Mouse (Mus musculus) cortical plate, adult 2 months (tissue): ENCODE results near the gene Wdr60. TPM values are rescaled to one million over a fixed set of nuclear protein-coding genes. Genes with fewer than 3 reads are reported as not detected.

Source experiments
- H3K27ac ChIP-seq: fragments of 200-500 bp; 2 replicates; pipeline ENCODE4 v1.5.1; 2012; ENCODE audit warnings: low read length, control low read depth, inconsistent platforms; ENCODE audit not compliant: insufficient read depth
- H3K4me1 ChIP-seq: fragments of 200-500 bp; 2 replicates; pipeline ENCODE4 v1.6.1; 2011; ENCODE audit warnings: low read length; ENCODE audit not compliant: control insufficient read depth, insufficient read depth
- H3K4me3 ChIP-seq: fragments of 200-500 bp; 2 replicates; pipeline ENCODE4 v1.5.1; 2011; ENCODE audit warnings: mild to moderate bottlenecking, low read length, control low read depth; ENCODE audit not compliant: insufficient read depth
- CTCF ChIP-seq: fragments of 200-500 bp; IDR thresholded peaks from 2 replicates; pipeline ENCODE4 v1.5.1; 2011; ENCODE audit warnings: mild to moderate bottlenecking, control low read depth, low read length; ENCODE audit not compliant: insufficient read depth; ENCODE audit errors: extremely low read depth
- POLR2A ChIP-seq: fragments of 200-500 bp; IDR thresholded peaks from 2 replicates; pipeline ENCODE4 v1.6.1; 2011; ENCODE audit warnings: mild to moderate bottlenecking, low read length, control low read depth; ENCODE audit not compliant: insufficient read depth; ENCODE audit errors: extremely low read depth
- polyA plus RNA-seq: library from polyadenylated mRNA; depleted of rRNA; stranded (reverse); fragments of >200 nt; gene quantifications from 2 replicates; pipeline ENCODE4 v1.2.3, GENCODE M21; 2012

The Wdr60 gene
- polyA plus RNA-seq, 1 experiment, result 18.5 TPM

DNA sequence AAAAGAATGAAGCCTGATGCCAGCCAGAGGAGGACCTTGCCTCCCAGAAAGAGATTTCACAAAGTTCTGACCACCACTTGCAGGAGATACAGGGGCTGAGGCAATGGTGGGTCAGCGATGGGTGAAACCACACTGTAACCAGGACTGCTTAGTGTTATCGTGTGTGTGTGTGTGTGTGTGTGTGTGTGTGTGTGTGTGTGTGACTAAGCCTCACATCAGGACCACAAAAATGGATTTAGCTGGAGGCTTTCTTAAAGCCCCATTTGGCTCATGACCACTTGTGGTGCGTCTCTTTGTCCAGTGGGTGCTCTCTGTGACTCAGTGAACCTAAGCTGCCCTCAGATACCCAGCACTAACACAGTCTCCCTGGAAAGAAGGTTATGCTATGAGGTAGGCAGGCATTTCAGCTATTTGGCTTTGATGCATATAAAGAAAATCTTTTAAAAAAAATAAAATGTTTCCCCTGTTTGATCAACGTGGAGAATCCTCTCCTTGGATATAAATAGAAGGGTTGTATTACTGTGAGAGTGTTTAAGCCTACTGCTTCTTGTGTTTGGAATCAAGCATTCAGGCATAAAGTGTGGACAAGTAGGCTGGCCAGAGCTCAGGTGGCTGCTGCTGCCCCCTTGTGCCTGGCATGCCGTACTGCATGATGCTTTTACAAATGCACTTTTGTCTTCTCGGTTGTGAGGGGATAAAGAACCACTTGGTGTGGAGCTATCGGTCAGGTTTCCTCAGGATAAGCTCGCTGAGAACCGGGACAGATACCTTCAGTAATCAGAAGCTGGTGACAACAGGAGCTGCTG, 60.4 kb downstream of the Wdr60 start:
- H3K4me3 ChIP-seq, result no peak overlapping the region
- no peak overlapping the region for H3K27ac ChIP-seq
- TF ChIP-seq POLR2A, result no peak
- TF ChIP-seq CTCF, result peak; percentile 95
- H3K4me1 ChIP-seq, result no peaks in the 10 kb centered on the region

DNA sequence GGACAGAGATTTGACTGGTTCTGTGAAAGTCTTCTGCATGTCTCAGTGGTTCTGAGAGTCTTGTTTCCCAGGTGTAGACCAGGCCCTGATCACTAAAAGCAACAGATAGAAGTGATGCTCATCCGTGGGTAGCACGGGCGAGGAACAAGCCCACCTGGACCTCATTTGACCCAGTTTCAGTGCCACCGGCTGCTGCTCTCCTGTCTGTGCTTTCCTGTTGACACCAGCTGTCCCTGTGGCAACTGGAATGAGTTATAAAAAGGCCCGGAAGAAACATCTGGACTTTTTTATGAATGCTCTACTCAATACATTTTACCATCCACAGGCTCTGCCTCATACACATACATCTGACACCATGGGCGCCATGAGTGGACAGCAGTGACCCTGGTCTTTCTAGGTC, 64.0 kb downstream of the Wdr60 start:
- no peak for TF ChIP-seq CTCF
- no peak for TF ChIP-seq POLR2A
- Histone ChIP-seq H3K4me3 (no peak overlapping the region), H3K27ac (no peak overlapping the region), H3K4me1 (no peaks in the 10 kb centered on the region)

DNA sequence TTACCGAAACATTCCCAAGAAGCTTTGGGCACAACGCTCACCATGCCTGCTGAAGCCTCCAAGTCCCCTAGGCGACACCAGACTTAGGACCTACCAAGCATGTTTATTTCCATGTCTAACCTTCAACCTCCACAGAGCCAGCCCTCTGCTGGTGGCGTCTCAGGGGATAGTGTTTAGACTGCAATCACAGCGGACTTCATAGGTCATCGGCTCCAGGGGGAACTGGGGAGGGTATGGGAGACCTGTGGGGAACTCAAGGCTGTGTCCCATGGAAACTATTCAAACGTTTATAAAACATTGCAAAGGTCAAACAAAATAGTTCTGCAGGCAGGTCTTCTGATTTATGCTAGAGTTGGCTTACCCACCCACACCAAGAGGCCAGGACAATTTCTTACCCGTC, 66.6 kb downstream of the Wdr60 start:
- Histone ChIP-seq H3K4me1 (no peaks in the 10 kb centered on the region), H3K4me3 (no peak overlapping the region), H3K27ac (no peak overlapping the region)
- no peak for TF ChIP-seq CTCF
- TF ChIP-seq POLR2A, result no peak

DNA sequence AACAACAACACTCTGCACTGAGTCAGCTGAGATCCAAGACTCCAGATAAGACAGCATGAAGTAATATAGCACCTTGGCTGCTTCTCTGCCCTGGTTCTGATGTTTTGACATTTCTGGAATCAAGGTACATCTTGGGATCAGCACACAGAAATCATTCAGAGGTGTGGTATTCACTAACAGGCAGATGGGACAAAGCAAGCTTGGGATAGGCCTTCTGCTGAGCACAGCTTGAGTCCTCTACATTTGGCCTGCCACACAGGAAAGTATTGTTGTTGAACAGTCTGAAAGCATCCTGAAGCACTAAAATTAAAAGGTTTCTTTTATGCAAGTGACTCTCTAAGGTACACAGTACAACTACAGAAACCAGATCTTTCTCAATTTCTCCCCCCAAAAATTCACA, 68.2 kb downstream of the Wdr60 start:
- Histone ChIP-seq H3K4me3 (no peak overlapping the region), H3K4me1 (no peaks in the 10 kb centered on the region), H3K27ac (no peak overlapping the region)
- no peak for TF ChIP-seq CTCF
- TF ChIP-seq POLR2A, result no peak

DNA sequence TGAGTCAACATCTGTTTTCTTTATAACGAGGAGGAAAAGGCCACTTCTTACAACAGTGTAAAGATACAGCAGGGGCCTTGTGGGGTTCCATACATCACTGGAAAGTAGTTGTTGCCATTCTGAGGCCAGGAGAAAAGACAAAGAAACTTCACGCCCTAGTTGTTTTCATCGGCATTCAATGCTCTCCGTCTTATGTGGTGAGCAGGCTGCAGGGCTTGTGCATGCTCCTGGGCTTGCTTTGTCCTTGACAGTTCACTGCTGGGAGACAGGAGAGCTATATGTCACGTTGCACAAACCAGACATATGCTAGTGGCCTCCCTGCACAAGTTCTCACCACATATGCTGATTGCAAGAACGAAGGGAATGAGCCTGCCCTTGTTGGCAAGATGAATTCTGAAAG, 68.9 kb downstream of the Wdr60 start:
- Histone ChIP-seq H3K27ac (no peak overlapping the region), H3K4me3 (no peak overlapping the region), H3K4me1 (no peaks in the 10 kb centered on the region)
- TF ChIP-seq POLR2A, result no peak
- no peak for TF ChIP-seq CTCF

DNA sequence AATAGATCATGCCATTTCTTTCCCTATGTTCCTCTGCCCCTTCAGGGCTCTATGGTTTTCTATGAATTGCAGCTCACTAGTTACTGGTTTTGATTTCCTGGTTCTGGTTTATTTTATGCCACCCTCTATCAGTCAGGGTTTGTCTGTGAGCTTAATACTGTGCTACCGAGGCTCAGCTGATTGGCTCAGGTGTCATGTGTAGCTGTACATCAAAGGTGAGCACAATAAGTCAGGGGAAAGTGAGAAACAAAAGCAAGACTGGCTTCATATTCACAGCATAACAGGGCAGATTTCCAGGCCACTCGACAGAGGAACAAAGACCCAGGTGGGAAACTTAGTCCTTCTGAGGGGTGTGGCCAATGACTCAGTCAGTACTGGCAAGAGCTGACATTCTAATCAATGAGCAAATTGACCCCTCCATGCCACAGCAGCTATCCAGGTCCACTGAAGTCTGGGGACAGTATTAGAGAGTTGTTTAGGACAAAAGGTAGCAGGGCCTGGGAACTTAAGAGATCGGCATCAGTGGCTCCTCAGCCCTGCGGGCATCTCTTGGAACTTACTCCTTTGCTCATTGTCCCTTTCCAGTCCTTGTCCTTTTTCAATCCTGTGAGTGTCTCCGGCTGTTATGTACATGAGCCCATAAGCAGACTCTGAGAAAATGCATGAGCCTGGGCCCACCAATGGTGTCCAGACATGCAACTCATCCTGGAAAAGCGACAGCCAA, 79.4 kb downstream of the Wdr60 start:
- Histone ChIP-seq H3K4me3 (no peak overlapping the region), H3K4me1 (no peaks in the 10 kb centered on the region), H3K27ac (no peak overlapping the region)
- no peak for TF ChIP-seq CTCF
- TF ChIP-seq POLR2A, result no peak

DNA sequence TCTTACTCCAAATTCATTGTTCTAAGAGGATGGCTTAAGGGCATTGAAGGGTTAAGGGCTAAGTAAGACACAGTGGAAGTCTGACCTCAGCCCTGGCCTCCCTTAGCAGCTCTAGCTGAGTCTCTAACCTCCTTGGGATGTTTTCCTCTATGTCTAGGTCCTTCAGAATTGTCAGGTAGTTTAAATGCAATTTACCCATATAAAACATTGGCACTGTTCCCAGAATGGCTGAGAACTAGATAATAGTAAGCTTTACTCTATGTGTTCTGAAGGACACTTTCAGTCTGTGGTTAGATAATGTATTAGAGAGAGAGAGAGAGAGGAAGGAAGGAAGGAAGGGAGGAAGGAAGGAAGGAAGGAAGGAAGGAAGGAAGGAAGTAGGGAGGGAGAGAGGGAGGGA, 80.4 kb downstream of the Wdr60 start:
- H3K4me1 ChIP-seq, result no peaks in the 10 kb centered on the region
- TF ChIP-seq POLR2A, result no peak
- TF ChIP-seq CTCF, result no peak
- no peak overlapping the region for H3K4me3 ChIP-seq
- H3K27ac ChIP-seq, result no peak overlapping the region

DNA sequence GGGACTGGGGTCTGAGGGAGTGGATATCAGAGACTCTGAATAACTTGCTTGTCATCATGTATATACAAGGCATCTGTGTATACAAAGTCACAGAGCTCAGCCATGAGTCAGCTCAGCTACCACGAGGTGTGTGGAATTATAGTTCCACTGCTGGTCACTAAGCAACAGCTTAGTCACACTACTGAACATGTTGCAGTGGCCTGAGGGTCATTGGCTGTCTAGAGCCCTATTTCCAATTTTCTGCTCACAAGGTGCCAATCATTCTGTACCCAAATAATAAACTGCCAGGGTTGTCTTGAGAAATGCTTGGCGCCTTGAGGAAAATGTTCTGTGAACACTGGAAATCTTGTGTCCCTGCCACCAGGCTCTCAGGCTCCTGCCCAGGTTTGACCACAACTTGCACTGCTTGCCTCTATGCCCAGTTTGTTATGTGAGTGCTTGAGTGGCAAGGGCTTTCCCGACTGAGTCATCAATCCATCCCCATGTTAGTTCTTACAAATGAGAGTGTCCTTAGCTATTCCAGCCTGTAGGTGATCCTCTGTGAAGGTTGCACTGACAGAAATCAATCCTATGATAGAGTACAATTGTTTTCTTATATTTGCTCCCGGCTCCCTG, 81.3 kb downstream of the Wdr60 start:
- Histone ChIP-seq H3K4me3 (no peak overlapping the region), H3K27ac (no peak overlapping the region), H3K4me1 (no peaks in the 10 kb centered on the region)
- no peak for TF ChIP-seq CTCF
- TF ChIP-seq POLR2A, result no peak

DNA sequence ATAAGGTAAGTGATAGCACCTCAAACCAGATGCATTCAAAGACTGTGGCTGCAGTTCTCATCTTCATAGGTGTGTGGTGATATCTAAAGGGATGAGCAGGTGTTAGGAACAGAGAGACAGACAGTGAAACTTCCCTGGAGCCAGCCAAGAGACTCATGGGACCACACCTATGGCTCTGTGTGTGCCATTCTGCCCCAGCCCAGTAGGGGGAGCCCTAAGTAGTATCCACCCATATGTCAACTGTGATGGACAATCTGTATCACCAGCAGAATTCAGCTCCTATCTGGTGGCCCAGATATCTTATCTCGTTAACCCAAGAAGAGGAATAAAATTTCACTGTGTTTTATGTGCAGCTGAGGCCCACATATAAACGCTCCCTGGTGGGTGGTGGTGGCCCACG, 85.9 kb downstream of the Wdr60 start:
- TF ChIP-seq POLR2A, result no peak
- no peak for TF ChIP-seq CTCF
- H3K27ac ChIP-seq, result no peak overlapping the region
- no peaks in the 10 kb centered on the region for H3K4me1 ChIP-seq
- H3K4me3 ChIP-seq, result no peak overlapping the region
